Mouse (Mus musculus) ES-CJ7 (cell line): ENCODE data around the gene Pdha1.

Experiments used
- DNase-seq: peaks from one replicate; pipeline ENCODE4 v3.0.0; 2011; ENCODE audit warnings: low read depth, low spot score

Gene Pdha1

GRCm38 (mm10) chrX:160137861-160138717, at the start of gene Pdha1:
Gene Pdha1 (minus strand): TSS chrX:160138413.
- DNase-seq, result peak; percentile 89

GRCm38 (mm10) chrX:160179032-160179431, 40.8 kb upstream of the Pdha1 start:
- no peak for DNase-seq

- DNase-seq, result peak; percentile 57
Measured at GRCm38 (mm10) chrX:160170150-160170549, 31.9 kb upstream of the Pdha1 start.

- no peak for DNase-seq
Measured at GRCm38 (mm10) chrX:160166246-160166985, 28.2 kb upstream of the Pdha1 start.

- DNase-seq, result no peak
Measured at GRCm38 (mm10) chrX:160164259-160164658, 26.0 kb upstream of the Pdha1 start.

- peak; percentile 12 for DNase-seq
Measured at GRCm38 (mm10) chrX:160153147-160153815, 15.1 kb upstream of the Pdha1 start.

- no peak for DNase-seq
Measured at GRCm38 (mm10) chrX:160148859-160149258, 10.6 kb upstream of the Pdha1 start.

GRCm38 (mm10) chrX:160147406-160147805, 9.2 kb upstream of the Pdha1 start:
- DNase-seq, result no peak

- no peak for DNase-seq
Measured at GRCm38 (mm10) chrX:160146806-160147205, 8.6 kb upstream of the Pdha1 start.

GRCm38 (mm10) chrX:160137177-160137860, 894 bp downstream of the Pdha1 start:
- DNase-seq, result no peak

- peak; percentile 71 for DNase-seq
Measured at GRCm38 (mm10) chrX:160136153-160136552, 2.1 kb downstream of the Pdha1 start.

- DNase-seq, result peak; percentile 34
Measured at GRCm38 (mm10) chrX:160135719-160136118, 2.5 kb downstream of the Pdha1 start.

- DNase-seq, result peak; percentile 27
Measured at GRCm38 (mm10) chrX:160134136-160134843, 3.9 kb downstream of the Pdha1 start.

- peak; percentile 45 for DNase-seq
Measured at GRCm38 (mm10) chrX:160116658-160117057, 21.6 kb downstream of the Pdha1 start.

- DNase-seq, result no peak
Measured at GRCm38 (mm10) chrX:160116074-160116473, 22.1 kb downstream of the Pdha1 start.

- no peak for DNase-seq
Measured at GRCm38 (mm10) chrX:160113777-160114176, 24.4 kb downstream of the Pdha1 start.

GRCm38 (mm10) chrX:160107817-160108216, 30.4 kb downstream of the Pdha1 start:
- DNase-seq, result no peak

GRCm38 (mm10) chrX:160091973-160092372, 46.2 kb downstream of the Pdha1 start:
- no peak for DNase-seq
